Mouse (Mus musculus): Measurements from ENCODE around the gene Lman2. TPM values are rescaled to one million over a fixed set of nuclear protein-coding genes. Genes with fewer than 3 reads are reported as not detected.
A peak's percentile ranks its signal among the peaks of the same experiment; 100 is the strongest.

Gene Lman2
- polyA plus RNA-seq, 1 experiment, result 107 TPM

- Histone ChIP-seq H3K27ac (ENCODE audit: insufficient read depth, low read depth, low read length) (no peak overlapping the region), H3K4me1 (ENCODE audit: control insufficient read depth, insufficient read depth, insufficient read length, low read length) (peaks cover 15% of the 10 kb centered on the region), H3K4me3 (ENCODE audit: low read depth, low read length) (no peak overlapping the region), H3K27me3 (ENCODE audit: control insufficient read depth, insufficient read depth, low read length) (no peaks in the 10 kb centered on the region), H3K36me3 (ENCODE audit: control insufficient read depth, insufficient read depth, low read length) (peaks cover 29% of the 10 kb centered on the region)
- no peak for TF ChIP-seq CTCF (IDR thresholded peaks at IDR 0.05; ENCODE audit: extremely low read depth, insufficient read length, insufficient replicate concordance, low read depth, low read length)
- TF ChIP-seq POLR2A (IDR thresholded peaks at IDR 0.05; ENCODE audit: low read depth, low read length), result no peak
- WGBS, result 62% methylated on average over 4 of the region's 4 CpGs
Observed at GRCm38 (mm10) chr13:55327169-55327568, 35.4 kb downstream of the Lman2 start.

- no peak for TF ChIP-seq POLR2A (IDR thresholded peaks at IDR 0.05; ENCODE audit: low read depth, low read length)
- TF ChIP-seq CTCF (IDR thresholded peaks at IDR 0.05; ENCODE audit: extremely low read depth, insufficient read length, insufficient replicate concordance, low read depth, low read length), result no peak
- Histone ChIP-seq H3K36me3 (ENCODE audit: control insufficient read depth, insufficient read depth, low read length) (peaks cover 29% of the 10 kb centered on the region), H3K27me3 (ENCODE audit: control insufficient read depth, insufficient read depth, low read length) (no peaks in the 10 kb centered on the region), H3K27ac (ENCODE audit: insufficient read depth, low read depth, low read length) (no peak overlapping the region), H3K4me3 (ENCODE audit: low read depth, low read length) (no peak overlapping the region), H3K4me1 (ENCODE audit: control insufficient read depth, insufficient read depth, insufficient read length, low read length) (peaks cover 20% of the 10 kb centered on the region)
- WGBS, result 84% methylated on average over 11 of the region's 11 CpGs
Observed at GRCm38 (mm10) chr13:55325596-55325995, 37.0 kb downstream of the Lman2 start.

- peak overlapping the region; percentile 71 for H3K4me3 ChIP-seq (ENCODE audit: low read depth, low read length)
- under 1% methylated on average over 31 of the region's 31 CpGs for WGBS
- H3K4me1 ChIP-seq (ENCODE audit: control insufficient read depth, insufficient read depth, insufficient read length, low read length), result peaks cover 19% of the 10 kb centered on the region
- TF ChIP-seq POLR2A (IDR thresholded peaks at IDR 0.05; ENCODE audit: low read depth, low read length) (no peak), CTCF (IDR thresholded peaks at IDR 0.05; ENCODE audit: extremely low read depth, insufficient read length, insufficient replicate concordance, low read depth, low read length) (peak; percentile 44; the same call in 1 of the 2 replicates)
- no peaks in the 10 kb centered on the region for H3K27me3 ChIP-seq (ENCODE audit: control insufficient read depth, insufficient read depth, low read length)
- peaks cover 44% of the 10 kb centered on the region for H3K36me3 ChIP-seq (ENCODE audit: control insufficient read depth, insufficient read depth, low read length)
- H3K27ac ChIP-seq (ENCODE audit: insufficient read depth, low read depth, low read length), result peak overlapping the region; percentile 87
Observed at GRCm38 (mm10) chr13:55322130-55322825, 40.3 kb downstream of the Lman2 start.

- Histone ChIP-seq H3K4me3 (ENCODE audit: low read depth, low read length) (peak within 1 kb of the TSS; percentile 71), H3K4me1 (ENCODE audit: control insufficient read depth, insufficient read depth, insufficient read length, low read length) (peaks cover 19% of the 10 kb centered on the region), H3K36me3 (ENCODE audit: control insufficient read depth, insufficient read depth, low read length) (peaks cover 47% of the 10 kb centered on the region), H3K27ac (ENCODE audit: insufficient read depth, low read depth, low read length) (peak within 1 kb of the TSS; percentile 87), H3K27me3 (ENCODE audit: control insufficient read depth, insufficient read depth, low read length) (no peaks in the 10 kb centered on the region)
- peak; percentile 58; the same call in 1 of the 2 replicates for TF ChIP-seq POLR2A (IDR thresholded peaks at IDR 0.05; ENCODE audit: low read depth, low read length)
- no peak for TF ChIP-seq CTCF (IDR thresholded peaks at IDR 0.05; ENCODE audit: extremely low read depth, insufficient read length, insufficient replicate concordance, low read depth, low read length)
- WGBS, result under 1% methylated on average over 73 of the region's 73 CpGs
Observed at GRCm38 (mm10) chr13:55321434-55322129, 41.0 kb downstream of the Lman2 start, which contains the start of gene Rab24. Gene Rab24 (minus strand): TSS chr13:55321946.

- peaks cover 19% of the 10 kb centered on the region for H3K4me1 ChIP-seq (ENCODE audit: control insufficient read depth, insufficient read depth, insufficient read length, low read length)
- TF ChIP-seq CTCF (IDR thresholded peaks at IDR 0.05; ENCODE audit: extremely low read depth, insufficient read length, insufficient replicate concordance, low read depth, low read length) (no peak), POLR2A (IDR thresholded peaks at IDR 0.05; ENCODE audit: low read depth, low read length) (no peak)
- peak within 1 kb of the TSS; percentile 71 for H3K4me3 ChIP-seq (ENCODE audit: low read depth, low read length)
- H3K27me3 ChIP-seq (ENCODE audit: control insufficient read depth, insufficient read depth, low read length), result no peaks in the 10 kb centered on the region
- WGBS, result 45% methylated on average over 4 of the region's 4 CpGs
- H3K36me3 ChIP-seq (ENCODE audit: control insufficient read depth, insufficient read depth, low read length), result peaks cover 43% of the 10 kb centered on the region
- H3K27ac ChIP-seq (ENCODE audit: insufficient read depth, low read depth, low read length), result no peak within 1 kb of the TSS; the same call in 1 of the 2 replicates
Observed at GRCm38 (mm10) chr13:55319931-55320533, 42.6 kb downstream of the Lman2 start, which contains the start of gene Prelid1. Gene Prelid1 (plus strand): TSS chr13:55320500.

GRCm38 (mm10) chr13:55318351-55318750 lies 44.2 kb downstream of the Lman2 start:
- H3K36me3 ChIP-seq (ENCODE audit: control insufficient read depth, insufficient read depth, low read length), result peaks cover 42% of the 10 kb centered on the region
- 70% methylated on average over 3 of the region's 3 CpGs for WGBS
- no peak overlapping the region for H3K27ac ChIP-seq (ENCODE audit: insufficient read depth, low read depth, low read length)
- TF ChIP-seq POLR2A (IDR thresholded peaks at IDR 0.05; ENCODE audit: low read depth, low read length) (no peak), CTCF (IDR thresholded peaks at IDR 0.05; ENCODE audit: extremely low read depth, insufficient read length, insufficient replicate concordance, low read depth, low read length) (no peak)
- peaks cover 21% of the 10 kb centered on the region for H3K4me1 ChIP-seq (ENCODE audit: control insufficient read depth, insufficient read depth, insufficient read length, low read length)
- H3K27me3 ChIP-seq (ENCODE audit: control insufficient read depth, insufficient read depth, low read length), result no peaks in the 10 kb centered on the region
- H3K4me3 ChIP-seq (ENCODE audit: low read depth, low read length), result no peak overlapping the region
